In the genomic region with DNA sequence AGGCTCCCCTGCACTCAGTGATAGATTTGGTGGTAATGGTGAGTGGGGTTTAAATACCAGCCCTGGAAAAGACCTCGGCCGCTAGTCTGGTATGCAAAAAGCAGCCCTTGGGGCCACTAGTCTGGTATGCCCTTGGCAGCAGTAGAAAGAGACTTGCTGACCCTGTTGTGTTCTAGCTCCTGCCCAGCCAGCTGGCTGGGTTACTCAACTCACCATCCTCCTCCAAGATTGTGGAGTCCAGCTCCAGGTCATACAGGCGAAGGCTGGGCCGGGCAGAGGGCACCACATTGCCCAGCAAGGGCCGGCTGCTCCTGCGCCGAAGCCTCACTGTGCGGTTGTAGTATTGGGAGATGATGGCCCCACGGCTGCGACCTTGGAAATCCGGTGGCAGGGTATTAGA, we compare ENCODE assay signal across 16 mouse cellular contexts. TPM values are rescaled to one million over a fixed set of nuclear protein-coding genes. Genes with fewer than 3 reads are reported as not detected.
A peak's percentile ranks its signal among the peaks of the same experiment; 100 is the strongest.
DNase-seq lines count a peak whose midpoint lies in the region; ATAC-seq and TF ChIP-seq lines count a peak whose summit lies in the region.
"Had no signal": no experiment of that assay in that cellular context is flagged by ENCODE, and none has a peak within 500 bp of the region (broad histone marks: within the 10 kb centered on the region; RNA-seq: fewer than 3 reads in every experiment).

No protein-coding gene starts in this region.

- 90% methylated on average over 11 of the region's 11 CpGs for WGBS in heart, embryonic 13.5 days
- WGBS in lung, adult 2 months: 82% methylated on average over 11 of the region's 11 CpGs
- WGBS in liver, embryonic 12.5 days (ENCODE audit: insufficient replicate concordance): 92% methylated on average over 11 of the region's 11 CpGs
- WGBS in forebrain, embryonic 16.5 days: 93% methylated on average over 11 of the region's 11 CpGs

- no peaks in the 10 kb centered on the region for H3K27me3 ChIP-seq in heart, embryonic 13.5 days (replicated peaks)
- H3K27me3 ChIP-seq in liver, embryonic 12.5 days (replicated peaks): no peaks in the 10 kb centered on the region; the same call in 1 of the 2 replicates
- peaks cover 29% of the 10 kb centered on the region for H3K27me3 ChIP-seq in forebrain, embryonic 16.5 days (replicated peaks; ENCODE audit: control insufficient read depth, insufficient read depth, low read length)

- no peaks in the 10 kb centered on the region for H3K9me3 ChIP-seq in heart, embryonic 13.5 days
- no peaks in the 10 kb centered on the region for H3K9me3 ChIP-seq in liver, embryonic 12.5 days (replicated peaks)
- H3K9me3 ChIP-seq in forebrain, embryonic 16.5 days (ENCODE audit: control insufficient read depth, low read length): no peaks in the 10 kb centered on the region

- ATAC-seq in heart, embryonic 13.5 days (ENCODE audit: extremely low read depth, insufficient number of reproducible peaks, low FRiP score, low TSS enrichment): no peak
- no peak for ATAC-seq in liver, embryonic 12.5 days
- ATAC-seq in forebrain, embryonic 16.5 days: no peak
- ATAC-seq: activated CD4-positive, CD25-positive, alpha-beta regulatory T cell, adult 4 months; forebrain, postnatal 0 days; midbrain, embryonic 16.5 days had no signal

- no peak for TF ChIP-seq CTCF in lung, adult 2 months (IDR thresholded peaks at IDR 0.05; ENCODE audit: insufficient read depth, low read length)

- 0 out of 2 replicates have a peak overlapping the region, but pooled peaks have one; percentile 3 for H3K9ac ChIP-seq in heart, embryonic 13.5 days
- H3K9ac ChIP-seq in liver, embryonic 12.5 days: peak overlapping the region; percentile 90
- no peak overlapping the region for H3K9ac ChIP-seq in forebrain, embryonic 16.5 days (replicated peaks; ENCODE audit: low read depth, low read length)
- H3K9ac ChIP-seq: forebrain, postnatal 0 days had no signal

- no peak for DNase-seq in heart, adult 8-10 months (ENCODE audit: low spot score)
- DNase-seq in lung, postnatal 4 days: peak; percentile 9 to 37
- DNase-seq in lung, adult 2 months: no peak
- peak; percentile 81 for DNase-seq in kidney, adult 9 months
- DNase-seq in testis, postnatal 14 days (ENCODE audit: low spot score): no peak
- DNase-seq: cerebellum, postnatal 25 days; forebrain, postnatal 0 days; gastrocnemius, postnatal 25 days had no signal

- H3K4me3 ChIP-seq in heart, embryonic 13.5 days: peak overlapping the region; percentile 62; the same call in 1 of the 2 replicates
- H3K4me3 ChIP-seq in lung, adult 2 months (replicated peaks; ENCODE audit: extremely low read depth, low read depth, low read length): no peak overlapping the region
- peak overlapping the region; percentile 92 for H3K4me3 ChIP-seq in liver, embryonic 12.5 days
- H3K4me3 ChIP-seq in forebrain, embryonic 16.5 days (replicated peaks; ENCODE audit: low read length): no peak overlapping the region

- H3K27ac ChIP-seq in heart, embryonic 13.5 days (replicated peaks): no peak overlapping the region
- H3K27ac ChIP-seq in liver, embryonic 12.5 days: peak overlapping the region; percentile 100
- H3K27ac ChIP-seq in forebrain, embryonic 16.5 days (ENCODE audit: low read length): no peak overlapping the region

- peaks cover 50% of the 10 kb centered on the region for H3K36me3 ChIP-seq in heart, embryonic 13.5 days
- peaks cover 58% of the 10 kb centered on the region for H3K36me3 ChIP-seq in liver, embryonic 12.5 days
- H3K36me3 ChIP-seq in forebrain, embryonic 16.5 days (ENCODE audit: control insufficient read depth, insufficient read depth): no peaks in the 10 kb centered on the region

- H3K4me2 ChIP-seq in heart, embryonic 13.5 days: peak overlapping the region; percentile 100
- H3K4me2 ChIP-seq in liver, embryonic 12.5 days: peak overlapping the region; percentile 95
- H3K4me2 ChIP-seq in forebrain, embryonic 16.5 days (ENCODE audit: low read length): no peak overlapping the region

- H3K4me1 ChIP-seq in heart, embryonic 13.5 days: peaks cover 57% of the 10 kb centered on the region
- peaks cover 9% of the 10 kb centered on the region for H3K4me1 ChIP-seq in lung, adult 2 months (ENCODE audit: control insufficient read depth, insufficient read depth, low read length)
- H3K4me1 ChIP-seq in liver, embryonic 12.5 days: peaks cover 64% of the 10 kb centered on the region
- peaks cover 20% of the 10 kb centered on the region for H3K4me1 ChIP-seq in forebrain, embryonic 16.5 days (replicated peaks; ENCODE audit: control insufficient read depth, insufficient read depth, low read length)

- TF ChIP-seq POLR2A in lung, adult 2 months (IDR thresholded peaks at IDR 0.05; ENCODE audit: borderline replicate concordance, extremely low read depth, low read depth, low read length): no peak

RNA-seq across cellular contexts. Expression of gene Tmc8, which starts 3.8 kb away (rescaled TPM):
- 2.5 and 3.0 TPM in 2 replicates for polyA plus RNA-seq in heart, embryonic 13.5 days (2015; fragmentation: Nextera tagmentation; extraction: Ambion mirVana)
- total RNA-seq in heart, adult 8-10 months (2022): 1 to 10 TPM; 2.3 to 4.4 (median 3.6) TPM
- polyA plus RNA-seq in lung, adult 2 months (2012; rRNA removed): 12.0 and 12.8 TPM in 2 replicates
- 19.8 and 21.6 TPM in 2 replicates for polyA plus RNA-seq in liver, embryonic 12.5 days (2016; fragmentation: Nextera tagmentation; extraction: Ambion mirVana)
- polyA plus RNA-seq in forebrain, embryonic 16.5 days (2015; fragmentation: Nextera tagmentation; extraction: Ambion mirVana): 0.78 and 0.99 TPM in 2 replicates

RNA-seq across cellular contexts. Expression of gene Tmc6, which starts 4.0 kb away (rescaled TPM):
- polyA plus RNA-seq in heart, embryonic 13.5 days (2015; fragmentation: Nextera tagmentation; extraction: Ambion mirVana): 22.2 and 26.9 TPM in 2 replicates
- total RNA-seq in heart, adult 8-10 months (2022): 10 to 100 TPM; 11.7 to 14.6 (median 12.8) TPM
- polyA plus RNA-seq in lung, adult 2 months (2012; rRNA removed): 55.7 and 56.0 TPM in 2 replicates
- 55.5 and 58.2 TPM in 2 replicates for polyA plus RNA-seq in liver, embryonic 12.5 days (2016; fragmentation: Nextera tagmentation; extraction: Ambion mirVana)
- polyA plus RNA-seq in forebrain, embryonic 16.5 days (2015; fragmentation: Nextera tagmentation; extraction: Ambion mirVana): 2.7 and 3.3 TPM in 2 replicates

RNA-seq across cellular contexts. Expression of gene 6030468B19Rik, which starts 19.4 kb away (rescaled TPM):
- 1.3 and 2.3 TPM in 2 replicates for polyA plus RNA-seq in heart, embryonic 13.5 days (2015; fragmentation: Nextera tagmentation; extraction: Ambion mirVana)
- total RNA-seq in heart, adult 8-10 months (2022): not detected
- polyA plus RNA-seq in lung, adult 2 months (2012; rRNA removed): 0.18 and 0.33 TPM in 2 replicates
- polyA plus RNA-seq in liver, embryonic 12.5 days (2016; fragmentation: Nextera tagmentation; extraction: Ambion mirVana): 97.6 and 97.7 TPM in 2 replicates
- not detected in 2 replicates for polyA plus RNA-seq in forebrain, embryonic 16.5 days (2015; fragmentation: Nextera tagmentation; extraction: Ambion mirVana)
- total RNA-seq: forebrain, postnatal 0 days; gastrocnemius, postnatal 25 days; left cerebral cortex, postnatal 36 days had no signal
- polyA plus RNA-seq: embryonic facial prominence, embryonic 14.5 days; forebrain, postnatal 0 days; midbrain, embryonic 16.5 days; neural tube, embryonic 14.5 days had no signal

RNA-seq across cellular contexts. Expression of gene Gm20708, which starts 31.4 kb away (rescaled TPM):
- polyA plus RNA-seq in heart, embryonic 13.5 days (2015; fragmentation: Nextera tagmentation; extraction: Ambion mirVana): 0.78 and 1.3 TPM in 2 replicates
- 1 to 10 TPM in 2 of 4 experiments, under 1 TPM in 1, not detected in 1; 0.63 to 1.3 (median 1.2) TPM for total RNA-seq in heart, adult 8-10 months (2022)
- polyA plus RNA-seq in lung, adult 2 months (2012; rRNA removed): 0.06 TPM in 1 of 2 replicates, not detected in the other
- 0.23 and 0.27 TPM in 2 replicates for polyA plus RNA-seq in liver, embryonic 12.5 days (2016; fragmentation: Nextera tagmentation; extraction: Ambion mirVana)
- polyA plus RNA-seq in forebrain, embryonic 16.5 days (2015; fragmentation: Nextera tagmentation; extraction: Ambion mirVana): 0.19 and 0.90 TPM in 2 replicates

RNA-seq across cellular contexts. Expression of gene Syngr2, which starts 31.4 kb away (rescaled TPM):
- polyA plus RNA-seq in heart, embryonic 13.5 days (2015; fragmentation: Nextera tagmentation; extraction: Ambion mirVana): 74.8 and 75.6 TPM in 2 replicates
- total RNA-seq in heart, adult 8-10 months (2022): 100 to 1,000 TPM; 123 to 137 (median 131) TPM
- 180 and 191 TPM in 2 replicates for polyA plus RNA-seq in lung, adult 2 months (2012; rRNA removed)
- polyA plus RNA-seq in liver, embryonic 12.5 days (2016; fragmentation: Nextera tagmentation; extraction: Ambion mirVana): 61.5 and 66.4 TPM in 2 replicates
- polyA plus RNA-seq in forebrain, embryonic 16.5 days (2015; fragmentation: Nextera tagmentation; extraction: Ambion mirVana): 13.1 and 14.4 TPM in 2 replicates

Comparison
In these comparisons a context has a peak if more than half of its experiments do, and no peak if none do; other contexts are left out.
1. DNase-seq: peak in lung, postnatal 4 days (2 of 2) and kidney, adult 9 months (single experiment); none in heart, adult 8-10 months (single experiment), lung, adult 2 months (single experiment) and testis, postnatal 14 days (single experiment).
2. H3K4me3 ChIP-seq: peak in heart, embryonic 13.5 days (single experiment) and liver, embryonic 12.5 days (single experiment); none in lung, adult 2 months (single experiment) and forebrain, embryonic 16.5 days (single experiment).
3. RNA of gene 6030468B19Rik, which starts 19.4 kb away (polyA plus RNA-seq): 97.6 to 97.7 TPM in liver, embryonic 12.5 days; 1.3 to 2.3 TPM in heart, embryonic 13.5 days, 0.18 to 0.33 TPM in lung, adult 2 months and not detected in forebrain, embryonic 16.5 days; every median in the first group is over 10 times any median in the second.